Mouse (Mus musculus) hindbrain, embryonic 11.5 days (tissue): Measurements from ENCODE around the gene Arfip2. TPM values are rescaled to one million over a fixed set of nuclear protein-coding genes. Genes with fewer than 3 reads are reported as not detected.
A peak's percentile ranks its signal among the peaks of the same experiment; 100 is the strongest.

Source experiments
- ATAC-seq: fragments of 200-750 bp; cut with Nextera tagmentation; 2 replicates; pipeline ENCODE4 v1.8.0; 2017; ENCODE audit warnings: mild to moderate bottlenecking, moderate TSS enrichment, moderate library complexity; ENCODE audit not compliant: low FRiP score
- DNase-seq: peaks from one replicate; pipeline ENCODE4 v3.0.0-alpha.2; 2015; ENCODE audit warnings: low spot score
- H3K27ac ChIP-seq: fragments of 300-500 bp; sonication (generic); 2 replicates; pipeline ENCODE4 v1.5.1; 2014; ENCODE audit warnings: mild to moderate bottlenecking, low read depth, low read length
- H3K27me3 ChIP-seq: fragments of 300-500 bp; sonication (generic); 2 replicates; pipeline ENCODE4 v1.6.1; 2014; ENCODE audit warnings: mild to moderate bottlenecking, low read length, moderate library complexity, mixed read lengths; ENCODE audit not compliant: control insufficient read depth, insufficient read depth
- H3K36me3 ChIP-seq: fragments of 300-500 bp; sonication (generic); 2 replicates; pipeline ENCODE4 v1.6.1; 2014; ENCODE audit warnings: mild to moderate bottlenecking, low read length, moderate library complexity, mixed read lengths; ENCODE audit not compliant: control insufficient read depth, insufficient read depth
- H3K4me1 ChIP-seq: fragments of 300-500 bp; sonication (generic); replicated peaks from 2 replicates; pipeline ENCODE4 v1.6.1; 2014; ENCODE audit warnings: low read length, mixed read lengths; ENCODE audit not compliant: control insufficient read depth, insufficient read depth
- H3K4me2 ChIP-seq: fragments of 300-500 bp; sonication (generic); replicated peaks from 2 replicates; pipeline ENCODE4 v1.6.1; 2014; ENCODE audit warnings: mild to moderate bottlenecking, low read depth, low read length
- H3K4me3 ChIP-seq: fragments of 300-500 bp; sonication (generic); 2 replicates; pipeline ENCODE4 v1.5.1; 2014; ENCODE audit warnings: low read depth, low read length
- H3K9ac ChIP-seq: fragments of 300-500 bp; sonication (generic); 2 replicates; pipeline ENCODE4 v1.6.1; 2014; ENCODE audit warnings: low read depth, low read length
- H3K9me3 ChIP-seq: fragments of 300-500 bp; sonication (generic); 2 replicates; pipeline ENCODE4 v1.6.1; 2016; ENCODE audit warnings: low read length; ENCODE audit not compliant: control insufficient read depth
- WGBS: fragments of 180-500 bp; shearing (Covaris S2); extraction: QIAGEN DNeasy Blood & Tissue Kit; methylation state at CpG from one replicate; pipeline ENCODE4 v1.1.7; 2014; 5-methylcytosine and 5-hydroxymethylcytosine counted together
- polyA plus RNA-seq: library from polyadenylated mRNA; unstranded; fragments of >200 nt; fragmentation: Nextera tagmentation; extraction: Ambion mirVana; gene quantifications from 2 replicates; pipeline ENCODE4 v1.2.1, GENCODE M21; 2014

Gene Arfip2
- polyA plus RNA-seq, 1 experiment from 2014 or later: 73.2 TPM

GRCm38 (mm10) chr7:105635726-105636125, 4.5 kb downstream of the Arfip2 start:
- DNase-seq: no peak
- Histone ChIP-seq H3K27ac (no peak overlapping the region), H3K4me1 (peaks cover 6% of the 10 kb centered on the region), H3K4me3 (no peak overlapping the region), H3K4me2 (no peak overlapping the region), H3K36me3 (no peaks in the 10 kb centered on the region), H3K9me3 (no peaks in the 10 kb centered on the region), H3K9ac (no peak overlapping the region), H3K27me3 (no peaks in the 10 kb centered on the region)
- WGBS: 96% methylated on average over 2 of the region's 2 CpGs
- no peak for ATAC-seq

- no peak overlapping the region; the same call in 1 of the 2 replicates for H3K4me3 ChIP-seq
- H3K4me2 ChIP-seq: no peak overlapping the region; the same call in 1 of the 2 replicates
- no peaks in the 10 kb centered on the region for H3K27me3 ChIP-seq
- no peak overlapping the region; the same call in 1 of the 2 replicates for H3K9ac ChIP-seq
- peak; percentile 5 for DNase-seq
- no peak for ATAC-seq
- WGBS: 62% methylated on average over 9 of the region's 9 CpGs
- no peak overlapping the region for H3K27ac ChIP-seq
- peaks cover 3% of the 10 kb centered on the region for H3K4me1 ChIP-seq
- no peaks in the 10 kb centered on the region for H3K9me3 ChIP-seq
- no peaks in the 10 kb centered on the region for H3K36me3 ChIP-seq
Measured at GRCm38 (mm10) chr7:105634272-105634920, 5.8 kb downstream of the Arfip2 start.

GRCm38 (mm10) chr7:105633801-105634135, 6.4 kb downstream of the Arfip2 start:
- H3K36me3 ChIP-seq: no peaks in the 10 kb centered on the region
- H3K27ac ChIP-seq: no peak overlapping the region; the same call in 1 of the 2 replicates
- 8% methylated on average over 10 of the region's 10 CpGs for WGBS

GRCm38 (mm10) chr7:105633127-105633800, 7.0 kb downstream of the Arfip2 start, which contains the start of gene Trim3:
Gene Trim3, minus strand, starts transcription at chr7:105633571.
- Histone ChIP-seq H3K9ac (peak within 1 kb of the TSS; percentile 87), H3K36me3 (no peaks in the 10 kb centered on the region), H3K27me3 (no peaks in the 10 kb centered on the region), H3K4me2 (peak within 1 kb of the TSS; percentile 63), H3K4me1 (peaks cover 3% of the 10 kb centered on the region), H3K9me3 (no peaks in the 10 kb centered on the region), H3K27ac (peak within 1 kb of the TSS; percentile 72), H3K4me3 (peak within 1 kb of the TSS; percentile 71)
- WGBS: 1% methylated on average over 34 of the region's 71 CpGs
- peak; percentile 93 for ATAC-seq
- DNase-seq: peak; percentile 92

More at GRCm38 (mm10) chr7:105633801-105634135, 6.4 kb downstream of the Arfip2 start:
- DNase-seq: no peak
- Histone ChIP-seq H3K9me3 (no peaks in the 10 kb centered on the region), H3K4me1 (peaks cover 3% of the 10 kb centered on the region), H3K9ac (peak overlapping the region; percentile 87), H3K4me3 (peak overlapping the region; percentile 71), H3K27me3 (no peaks in the 10 kb centered on the region), H3K4me2 (peak overlapping the region; percentile 63)
- no peak for ATAC-seq

- WGBS: 27% methylated on average over 4 of the region's 4 CpGs
- Histone ChIP-seq H3K4me1 (peaks cover 3% of the 10 kb centered on the region), H3K9ac (peak overlapping the region; percentile 87), H3K36me3 (no peaks in the 10 kb centered on the region), H3K27me3 (no peaks in the 10 kb centered on the region), H3K4me3 (peak overlapping the region; percentile 71), H3K9me3 (no peaks in the 10 kb centered on the region), H3K4me2 (peak overlapping the region; percentile 63), H3K27ac (peak overlapping the region; percentile 72; the same call in 1 of the 2 replicates)
- peak; percentile 45 for DNase-seq
- no peak; the same call in 1 of the 2 replicates for ATAC-seq
Measured at GRCm38 (mm10) chr7:105632551-105632972, 7.7 kb downstream of the Arfip2 start.

- DNase-seq (peak; percentile 46), ATAC-seq (peak; percentile 8; the same call in 1 of the 2 replicates)
Measured at GRCm38 (mm10) chr7:105628633-105629032, 11.6 kb downstream of the Arfip2 start.

GRCm38 (mm10) chr7:105625397-105625796, 14.8 kb downstream of the Arfip2 start:
- no peak overlapping the region for H3K9ac ChIP-seq
- WGBS: 87% methylated on average over 6 of the region's 6 CpGs

More at GRCm38 (mm10) chr7:105628633-105629032, 11.6 kb downstream of the Arfip2 start:
- 45% methylated on average over 3 of the region's 3 CpGs for WGBS
- H3K27ac ChIP-seq: peak overlapping the region; percentile 31; the same call in 1 of the 2 replicates
- H3K4me1 ChIP-seq: peaks cover 3% of the 10 kb centered on the region
- H3K36me3 ChIP-seq: no peaks in the 10 kb centered on the region
- H3K4me3 ChIP-seq: no peak overlapping the region
- H3K4me2 ChIP-seq: no peak overlapping the region
- H3K9me3 ChIP-seq: no peaks in the 10 kb centered on the region
- H3K27me3 ChIP-seq: no peaks in the 10 kb centered on the region
- no peak overlapping the region for H3K9ac ChIP-seq

GRCm38 (mm10) chr7:105621646-105622292, 18.4 kb downstream of the Arfip2 start:
- no peaks in the 10 kb centered on the region for H3K4me1 ChIP-seq
- H3K9me3 ChIP-seq: no peaks in the 10 kb centered on the region
- ATAC-seq: no peak
- peaks cover 11% of the 10 kb centered on the region; the same call in 1 of the 2 replicates for H3K36me3 ChIP-seq
- WGBS: 88% methylated on average over 8 of the region's 8 CpGs
- no peaks in the 10 kb centered on the region for H3K27me3 ChIP-seq
- H3K9ac ChIP-seq: no peak overlapping the region
- H3K27ac ChIP-seq: no peak overlapping the region
- no peak overlapping the region for H3K4me2 ChIP-seq
- no peak for DNase-seq
- H3K4me3 ChIP-seq: no peak overlapping the region

More at GRCm38 (mm10) chr7:105625397-105625796, 14.8 kb downstream of the Arfip2 start:
- Histone ChIP-seq H3K4me1 (no peaks in the 10 kb centered on the region), H3K4me3 (no peak overlapping the region), H3K4me2 (no peak overlapping the region), H3K27me3 (no peaks in the 10 kb centered on the region), H3K36me3 (peaks cover 2% of the 10 kb centered on the region; the same call in 1 of the 2 replicates), H3K27ac (no peak overlapping the region), H3K9me3 (no peaks in the 10 kb centered on the region)
- ATAC-seq (no peak), DNase-seq (no peak)
